Mouse (Mus musculus): Measurements from ENCODE around the gene Sugp2. TPM values are rescaled to one million over a fixed set of nuclear protein-coding genes. Genes with fewer than 3 reads are reported as not detected.
A peak's percentile ranks its signal among the peaks of the same experiment; 100 is the strongest.

Sugp2 gene
- total RNA-seq, 2 experiments from 2014 or later, result 43.1 to 45.0 TPM

DNA sequence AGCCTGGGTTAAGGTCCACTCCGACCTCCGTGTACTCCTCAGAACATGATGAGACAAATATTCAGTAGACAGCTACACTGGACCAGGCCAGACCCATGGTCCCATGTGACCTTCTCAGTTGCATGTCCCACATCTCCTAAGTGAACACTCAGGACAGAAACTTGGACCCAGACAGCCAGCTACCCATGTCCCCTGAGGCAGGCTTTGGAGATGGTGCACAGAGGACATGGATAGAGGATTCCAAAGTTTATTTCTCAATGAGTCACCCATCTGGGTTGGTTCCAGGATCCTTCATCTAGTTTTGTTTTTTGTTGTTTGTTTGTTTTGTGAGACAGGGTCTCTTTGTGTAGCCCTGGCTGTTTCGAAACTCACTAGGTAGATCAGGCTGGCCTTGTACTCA is 13.1 kb upstream of the Sugp2 start:
- no peak for DNase-seq

DNA sequence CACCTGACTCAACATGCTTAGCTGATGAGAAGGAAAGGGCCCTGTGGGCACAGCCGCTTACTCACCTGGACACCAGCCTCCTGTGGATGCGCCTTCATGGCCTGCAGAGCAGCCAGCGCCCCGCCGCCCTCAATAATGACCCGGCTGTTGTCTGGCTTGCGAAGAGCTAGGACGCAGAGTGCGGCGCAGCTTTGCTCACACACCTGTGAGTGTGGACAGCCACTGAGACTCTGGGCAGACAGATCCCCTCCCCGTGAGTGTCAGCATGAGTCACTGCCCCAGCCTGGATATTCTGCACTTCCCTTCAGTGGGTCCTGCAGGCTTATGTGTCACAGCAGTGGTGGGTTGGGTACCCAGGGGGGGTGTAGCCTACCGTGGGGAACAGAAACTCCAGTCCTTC is 12.0 kb upstream of the Sugp2 start:
- no peak for DNase-seq

GRCm38 (mm10) chr8:70223341-70223740 is 10.7 kb upstream of the Sugp2 start:
- peak; percentile 50 for DNase-seq

DNA sequence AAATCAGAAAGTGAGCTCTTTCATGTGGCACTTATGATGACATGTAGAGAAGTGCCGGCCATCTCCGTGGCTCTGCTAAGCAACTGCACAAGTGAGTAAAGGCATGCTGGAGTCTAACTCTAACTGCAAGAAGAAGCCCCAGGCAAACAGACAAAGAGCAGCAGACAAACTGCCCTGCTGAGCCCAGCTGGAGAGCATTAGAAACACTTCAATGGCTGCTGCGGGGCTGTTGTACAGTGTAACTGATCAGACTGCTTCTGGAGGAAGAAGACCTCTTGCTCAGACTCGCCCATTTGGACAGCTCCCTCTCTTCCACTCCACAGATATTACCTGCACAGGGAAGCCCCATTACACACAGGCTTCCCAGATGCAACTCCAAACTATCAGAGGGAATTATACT is 6.0 kb upstream of the Sugp2 start:
- no peak for DNase-seq

DNA sequence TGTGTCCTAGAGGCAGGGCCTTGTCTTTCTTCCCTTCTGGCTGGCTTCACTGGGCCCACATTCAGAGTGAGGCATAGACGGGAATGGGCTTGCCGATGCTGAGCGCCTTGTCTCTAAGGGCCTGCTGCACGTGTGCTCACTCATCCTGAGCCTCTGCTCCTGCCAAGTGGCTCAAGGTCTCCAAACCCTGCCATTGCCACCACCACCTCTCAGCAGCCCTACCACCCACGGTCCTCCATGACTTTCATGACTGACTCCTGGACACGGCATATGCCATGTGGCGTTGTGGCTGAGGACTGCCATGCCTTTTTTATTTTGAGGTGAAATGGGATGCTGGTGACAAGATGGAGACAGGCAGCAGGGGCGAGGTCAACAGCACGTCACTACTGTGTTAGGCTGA is 3.2 kb upstream of the Sugp2 start:
- DNase-seq, result no peak

GRCm38 (mm10) chr8:70233606-70234005 is 420 bp upstream of the Sugp2 start:
- no peak for DNase-seq

DNA sequence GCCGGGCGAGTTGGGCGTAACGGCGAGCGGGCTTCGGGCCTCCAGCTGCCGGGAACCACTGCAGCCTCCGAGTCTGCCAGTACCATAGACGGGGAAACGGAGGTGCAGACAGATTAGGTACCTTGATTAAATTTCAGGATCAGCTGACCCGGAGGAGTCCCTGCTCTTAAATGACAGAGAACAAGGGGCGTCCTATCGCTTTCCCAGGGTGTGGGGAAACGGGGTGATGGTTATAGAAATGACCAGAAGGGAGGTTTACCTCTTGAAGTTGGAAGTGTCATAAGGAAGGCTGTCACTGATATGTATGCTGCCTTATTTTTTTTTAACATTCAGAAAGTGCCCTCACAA is 729 bp downstream of the Sugp2 start:
- no peak for DNase-seq

DNA sequence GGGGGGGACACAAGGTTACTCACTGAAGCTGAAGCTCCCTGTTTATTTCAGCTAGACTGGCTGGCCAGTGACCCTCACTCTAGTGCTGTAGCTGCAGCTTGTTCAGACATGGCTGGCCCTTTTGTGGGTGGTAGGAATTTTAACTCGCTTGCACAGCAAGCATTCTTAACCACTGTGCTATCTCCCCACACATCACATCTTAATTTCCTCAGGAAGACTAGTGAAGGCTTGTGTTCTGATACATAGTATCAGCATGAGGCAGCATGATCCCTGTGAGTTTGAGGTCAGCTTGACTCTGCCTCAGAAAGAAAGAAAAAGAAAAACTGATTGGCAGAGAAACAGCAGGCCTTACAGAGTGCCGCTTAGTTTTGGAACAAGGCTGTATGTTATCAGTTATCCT is 3.8 kb downstream of the Sugp2 start:
- DNase-seq, result no peak

DNA sequence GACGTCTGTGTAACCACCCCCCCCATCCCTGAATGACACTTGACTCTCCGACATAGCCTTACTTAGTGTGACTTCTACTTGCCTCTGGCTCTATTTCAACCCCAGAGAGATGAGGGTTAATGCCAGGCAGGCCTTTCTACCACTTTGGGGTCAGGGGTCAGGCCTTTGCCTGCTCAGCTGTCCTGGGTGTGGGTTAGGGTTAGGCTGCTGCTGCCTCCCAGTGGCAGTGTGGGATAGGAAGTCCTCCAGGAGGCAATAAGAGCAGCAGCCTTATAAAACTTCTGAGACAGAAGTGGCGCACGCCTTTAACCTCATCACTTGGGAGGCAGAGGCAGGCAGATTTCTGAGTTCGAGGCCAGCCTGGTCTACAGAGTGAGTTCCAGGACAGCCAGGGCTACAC is 6.6 kb downstream of the Sugp2 start:
- DNase-seq, result no peak

DNA sequence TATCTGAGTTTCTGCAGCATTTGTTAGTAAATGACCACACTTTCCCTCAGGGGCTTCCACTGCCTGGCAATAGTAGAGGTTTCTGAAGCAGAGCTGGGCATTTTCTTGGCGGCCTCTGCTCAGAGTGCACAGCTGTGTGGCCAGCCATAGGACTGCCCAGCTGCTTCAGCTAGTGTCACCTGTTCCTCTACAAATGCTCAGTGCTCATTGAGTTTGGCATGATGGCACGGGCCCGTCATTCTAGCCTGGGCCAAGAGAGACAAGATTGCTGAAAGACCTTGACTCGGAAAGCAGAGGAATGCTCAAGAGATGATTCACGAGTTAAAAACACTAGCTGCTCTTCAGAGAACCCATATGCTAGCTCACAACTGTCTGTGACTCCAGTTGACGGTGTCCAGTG is 12.6 kb downstream of the Sugp2 start:
- DNase-seq, result no peak

- no peak for DNase-seq
These were observed 13.8 kb downstream of the Sugp2 start for GRCm38 (mm10) chr8:70247841-70248240.

DNA sequence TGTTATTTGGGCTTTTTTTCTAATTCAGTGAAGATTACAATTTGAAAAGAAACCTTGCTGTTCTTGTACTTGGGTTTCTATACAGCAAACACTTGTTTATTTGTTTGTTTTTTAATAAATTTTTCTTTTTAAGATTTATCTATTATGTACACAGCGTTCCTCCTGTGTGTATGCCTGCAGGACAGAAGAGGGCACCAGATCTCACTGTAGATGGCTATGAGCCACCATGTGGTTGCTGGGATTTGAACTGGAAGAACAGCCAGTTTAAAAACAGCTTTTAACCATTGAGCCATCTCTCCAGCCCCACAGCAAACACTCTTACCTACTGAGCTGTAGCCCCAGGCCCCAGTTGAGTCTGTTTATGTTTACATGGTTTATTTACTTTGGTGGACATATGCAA is 20.6 kb downstream of the Sugp2 start:
- DNase-seq, result no peak

GRCm38 (mm10) chr8:70257456-70257855 is 23.4 kb downstream of the Sugp2 start:
- no peak for DNase-seq

DNA sequence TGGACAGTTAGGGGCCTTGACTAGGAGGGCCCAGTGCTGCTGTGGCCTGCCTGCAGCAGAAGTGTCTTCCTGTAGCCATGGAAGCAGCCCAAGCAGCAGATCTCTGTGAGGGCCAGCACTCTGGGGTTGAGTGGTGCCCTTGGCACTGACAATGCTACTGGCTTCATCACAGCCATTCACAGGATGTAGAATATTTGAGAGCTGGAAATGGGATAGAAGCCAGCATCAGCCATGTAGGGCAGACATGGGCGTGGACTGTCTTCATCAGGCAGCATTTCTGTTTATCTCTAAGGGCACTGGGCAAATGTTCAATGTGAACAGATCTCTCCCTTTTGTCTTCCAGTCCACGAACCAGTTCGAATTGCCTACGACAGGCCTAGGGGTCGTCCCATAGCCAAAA is 24.6 kb downstream of the Sugp2 start:
- no peak for DNase-seq

DNA sequence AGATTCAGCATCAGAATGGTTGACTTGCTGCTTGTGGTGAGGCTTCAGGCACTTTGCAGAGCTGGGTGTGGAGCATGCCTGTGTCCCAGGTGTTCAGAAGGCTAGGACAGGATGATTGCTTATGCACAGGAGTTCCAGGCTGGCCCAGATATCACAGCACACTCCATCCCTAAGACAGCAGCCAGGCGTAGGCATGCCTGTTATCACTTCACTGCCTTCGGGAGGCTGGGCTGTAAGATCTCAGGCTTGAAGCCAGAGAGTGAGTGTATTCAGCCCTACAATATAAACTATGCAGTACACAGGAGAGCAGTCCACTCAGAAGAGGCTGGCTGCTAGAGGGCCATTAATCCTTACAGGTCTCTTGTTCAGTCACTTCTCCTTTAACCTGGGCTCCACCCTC is 25.0 kb downstream of the Sugp2 start:
- DNase-seq, result no peak

- DNase-seq, result no peak
These were observed 33.6 kb downstream of the Sugp2 start for GRCm38 (mm10) chr8:70267674-70268073.

DNA sequence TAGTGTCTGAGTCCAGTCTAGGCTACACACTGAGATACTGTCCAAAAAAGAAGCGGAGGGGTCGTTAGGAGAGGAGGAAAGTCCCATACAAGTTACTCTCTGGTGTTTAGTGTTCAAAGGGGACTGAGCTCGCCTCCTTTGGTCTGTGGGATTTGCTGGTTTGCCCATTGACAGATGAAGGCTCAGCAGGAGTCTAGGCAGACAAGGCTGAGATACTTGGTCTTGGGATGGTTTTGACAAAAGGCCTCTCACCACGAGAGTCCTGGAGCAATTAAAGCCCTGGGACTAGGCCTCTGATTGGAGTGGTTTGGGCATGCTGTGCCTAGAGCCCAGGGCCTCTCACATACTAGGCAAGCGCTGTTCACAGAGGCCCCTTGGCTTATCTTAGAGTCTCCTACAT is 34.3 kb downstream of the Sugp2 start:
- DNase-seq, result no peak

DNA sequence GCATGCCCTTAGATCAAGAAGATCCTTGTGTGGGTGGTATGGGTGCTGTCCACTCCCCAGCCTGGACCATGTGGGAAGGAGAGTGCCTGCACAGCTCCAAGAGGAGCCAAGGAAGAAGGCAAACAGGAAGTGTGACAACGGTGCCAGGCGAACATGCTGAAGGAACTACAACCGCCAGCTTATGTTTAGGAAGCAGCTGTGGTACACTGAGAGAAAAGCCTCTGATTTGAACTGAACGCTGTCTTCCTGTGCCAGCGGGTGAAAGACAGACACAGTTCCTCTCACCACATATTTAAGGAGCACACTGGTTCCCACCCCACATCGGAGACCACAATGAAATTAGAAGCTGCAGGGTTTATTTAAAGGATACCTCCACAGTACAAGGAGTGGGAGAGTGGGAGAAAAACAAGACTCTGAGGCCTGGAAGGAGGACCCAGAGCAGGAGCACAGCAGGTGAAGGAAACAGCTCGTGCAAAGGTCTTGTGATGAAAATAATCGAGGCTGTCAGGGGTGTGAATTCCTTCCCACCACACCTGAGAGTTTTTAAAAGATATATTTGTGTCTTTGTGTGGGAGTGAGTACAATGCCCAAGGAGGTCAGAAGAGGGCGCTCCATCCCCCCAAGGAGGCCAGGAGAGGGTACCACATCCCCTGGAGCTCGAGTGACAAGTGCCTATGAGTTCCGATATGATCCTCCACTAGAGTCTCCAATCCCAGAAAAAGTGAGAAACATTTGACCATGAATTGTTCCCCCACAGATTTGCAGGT is 35.0 kb downstream of the Sugp2 start:
- DNase-seq, result no peak

DNA sequence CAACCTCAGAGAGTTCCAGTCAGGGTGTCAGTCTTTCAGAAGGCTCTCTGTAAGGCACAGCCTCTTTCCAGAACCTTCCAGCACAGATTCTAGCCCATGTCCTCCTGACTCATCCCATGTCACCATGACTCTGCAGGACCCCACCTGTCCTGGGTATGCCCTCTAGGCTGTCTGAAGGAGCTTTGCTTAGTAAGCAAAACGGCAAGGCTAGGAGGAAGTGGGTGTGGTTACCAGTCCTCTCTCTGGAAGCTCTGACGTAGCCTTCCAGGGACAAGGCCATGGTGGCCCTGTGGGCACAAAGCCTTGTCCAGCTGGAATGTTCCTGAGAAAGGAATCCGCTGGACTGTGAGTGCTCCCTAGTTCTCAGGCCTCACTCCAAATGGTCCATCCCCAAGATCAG is 38.9 kb downstream of the Sugp2 start:
- no peak for DNase-seq

DNA sequence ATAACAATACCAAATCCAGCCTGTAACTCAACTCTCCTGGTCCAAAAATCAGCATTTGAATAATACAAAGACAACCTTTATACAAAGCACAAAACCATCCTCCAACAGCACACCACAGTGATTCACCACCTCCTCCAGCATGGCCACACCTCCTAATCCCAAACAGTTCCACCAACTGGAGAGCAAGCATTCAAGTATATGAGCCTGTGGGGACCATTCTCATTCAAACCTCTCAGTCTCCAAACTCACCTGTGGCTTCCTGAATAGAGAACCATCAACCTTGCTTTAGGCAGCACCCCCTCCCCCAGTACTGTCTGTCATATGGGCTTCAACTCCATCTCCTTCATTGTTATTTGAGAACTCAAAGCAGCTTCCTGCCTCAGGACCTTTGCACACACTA is 40.3 kb downstream of the Sugp2 start:
- DNase-seq, result no peak

GRCm38 (mm10) chr8:70276476-70276875 is 42.5 kb downstream of the Sugp2 start:
- DNase-seq, result no peak

GRCm38 (mm10) chr8:70278175-70278574 is 44.1 kb downstream of the Sugp2 start:
- no peak for DNase-seq

DNA sequence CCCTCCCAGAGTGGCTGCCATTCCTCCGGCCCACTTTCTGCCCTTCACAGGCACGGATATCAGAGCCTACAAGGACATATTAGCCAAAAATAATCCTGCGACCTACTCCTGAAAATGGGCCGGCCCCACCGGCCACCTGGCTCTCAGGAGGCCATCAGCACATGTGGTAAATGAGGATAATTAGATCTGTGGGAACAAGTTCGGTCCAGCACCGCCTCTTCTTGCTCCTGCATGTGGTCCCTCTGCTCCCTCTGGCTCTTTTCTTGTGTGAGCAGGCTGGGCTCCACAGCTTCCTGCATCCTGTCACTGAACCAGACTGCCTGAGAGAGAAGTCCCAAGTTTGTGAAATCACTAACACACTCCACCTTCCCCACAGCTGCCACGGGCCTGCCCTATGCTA is 45.2 kb downstream of the Sugp2 start:
- no peak for DNase-seq

GRCm38 (mm10) chr8:70281001-70281400 is 47.0 kb downstream of the Sugp2 start:
- no peak for DNase-seq

DNA sequence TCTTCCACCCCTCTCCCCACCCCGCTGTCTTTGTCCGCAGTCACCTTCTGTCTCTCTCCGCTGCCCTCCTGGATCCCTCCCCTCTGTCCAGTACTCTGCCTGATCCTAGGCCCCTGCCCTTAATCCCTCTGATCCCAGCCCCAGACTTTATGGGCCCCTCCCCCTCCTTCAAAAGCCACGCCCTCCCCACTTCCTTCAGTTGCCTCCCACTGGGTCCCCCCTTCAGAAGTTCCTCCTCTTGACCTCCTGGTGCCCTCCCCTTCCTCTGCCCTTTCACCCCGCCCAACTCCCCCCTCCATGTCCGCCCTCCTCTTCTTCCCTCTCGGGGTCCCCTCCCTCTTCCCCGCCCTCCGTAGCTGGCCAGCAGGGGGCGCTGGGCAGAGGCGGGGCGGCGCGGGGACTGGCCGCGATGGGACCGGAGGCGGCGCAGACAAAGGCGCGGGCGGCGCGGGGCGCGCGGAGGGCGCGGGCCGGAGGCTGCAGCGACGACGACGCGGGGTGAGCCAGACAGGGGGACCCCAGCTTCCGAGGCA is 48.6 kb downstream of the Sugp2 start, which contains the start of gene Homer3:
Homer3 (plus strand) TSS at position 225 of the 533 bp plus-strand sequence.
- peak; percentile 92 for DNase-seq

Data from gastrocnemius, postnatal 25 days (tissue).